Mouse (Mus musculus) heart, embryonic 14.5 days (tissue): ENCODE measurements around the gene Cfap100. TPM values are rescaled to one million over a fixed set of nuclear protein-coding genes. Genes with fewer than 3 reads are reported as not detected.

Experiments
- ATAC-seq: fragments of 200-750 bp; cut with Nextera tagmentation; 2 replicates; pipeline ENCODE4 v1.8.0; 2017; ENCODE audit warnings: low read depth, moderate TSS enrichment; ENCODE audit not compliant: insufficient number of reproducible peaks, insufficient read depth, low FRiP score
- H3K27ac ChIP-seq, 2 experiments: fragments of 200-500 bp in 1 of 2; fragments of 300-500 bp in 1 of 2; sonication (generic) in 1 of 2; replicated peaks in 1 of 2; 2 replicates each; pipeline ENCODE4 v1.5.1; 2012 to 2014; ENCODE audit warnings: low read depth in 2 of 2, low read length in 2 of 2, control low read depth in 1 of 2, mild to moderate bottlenecking in 1 of 2, mixed read lengths in 1 of 2; ENCODE audit not compliant: control insufficient read depth in 1 of 2, insufficient read depth in 1 of 2
- H3K27me3 ChIP-seq: fragments of 300-500 bp; sonication (generic); 2 replicates; pipeline ENCODE4 v1.6.1; 2014; ENCODE audit warnings: mild to moderate bottlenecking, low read length, control low read depth; ENCODE audit not compliant: control insufficient read depth, insufficient read depth
- H3K36me3 ChIP-seq: fragments of 300-500 bp; sonication (generic); 2 replicates; pipeline ENCODE4 v1.6.1; 2014; ENCODE audit warnings: mild to moderate bottlenecking, control low read depth, low read length, mixed read lengths; ENCODE audit not compliant: control insufficient read depth, insufficient read depth
- H3K4me1 ChIP-seq, 2 experiments: fragments of 200-500 bp in 1 of 2; fragments of 300-500 bp in 1 of 2; sonication (generic) in 1 of 2; 2 replicates each; pipeline ENCODE4 v1.6.1; 2012 to 2014; ENCODE audit warnings: low read length in 2 of 2, control low read depth in 1 of 2, mixed read lengths in 1 of 2; ENCODE audit not compliant: control insufficient read depth in 2 of 2, insufficient read depth in 2 of 2
- H3K4me2 ChIP-seq: fragments of 300-500 bp; sonication (generic); 2 replicates; pipeline ENCODE4 v1.6.1; 2014; ENCODE audit warnings: mild to moderate bottlenecking, low read length
- H3K4me3 ChIP-seq, 2 experiments: fragments of 200-500 bp in 1 of 2; fragments of 300-500 bp in 1 of 2; sonication (generic) in 1 of 2; 2 replicates each; pipeline ENCODE4 v1.5.1; 2012 to 2014; ENCODE audit warnings: low read length in 2 of 2, mild to moderate bottlenecking in 2 of 2, control low read depth in 1 of 2, low read depth in 1 of 2, moderate library complexity in 1 of 2; ENCODE audit not compliant: control insufficient read depth in 1 of 2, insufficient read depth in 1 of 2
- H3K9ac ChIP-seq: fragments of 300-500 bp; sonication (generic); 2 replicates; pipeline ENCODE4 v1.6.1; 2014; ENCODE audit warnings: mild to moderate bottlenecking, low read length
- H3K9me3 ChIP-seq: fragments of 300-500 bp; sonication (generic); 2 replicates; pipeline ENCODE4 v1.6.1; 2016; ENCODE audit warnings: low read length, control low read depth; ENCODE audit not compliant: control insufficient read depth
- WGBS: fragments of 180-500 bp; shearing (Covaris S2); extraction: QIAGEN DNeasy Blood & Tissue Kit; methylation state at CpG from one replicate; pipeline ENCODE4 v1.1.7; 2014; 5-methylcytosine and 5-hydroxymethylcytosine counted together
- polyA plus RNA-seq: library from polyadenylated mRNA; unstranded; fragments of >200 nt; fragmentation: Nextera tagmentation; extraction: Ambion mirVana; gene quantifications from 2 replicates; pipeline ENCODE4 v1.2.1, GENCODE M21; 2014

The Cfap100 gene
- polyA plus RNA-seq, 1 experiment from 2014 or later = 0.30 TPM

- no peak overlapping the region for H3K27ac ChIP-seq
- H3K4me3 ChIP-seq = no peak overlapping the region
- H3K27me3 ChIP-seq = peaks cover 18% of the 10 kb centered on the region
- no peaks in the 10 kb centered on the region for H3K9me3 ChIP-seq
- H3K4me2 ChIP-seq = no peak overlapping the region
- WGBS = 74% methylated on average over 2 of the region's 2 CpGs
- H3K36me3 ChIP-seq = no peaks in the 10 kb centered on the region
- ATAC-seq = no peak
- H3K9ac ChIP-seq = no peak overlapping the region
- peaks cover 0 to 2% of the 10 kb centered on the region in 2 experiments; a peak in 1 of 4 replicates for H3K4me1 ChIP-seq
Measured at GRCm38 (mm10) chr6:90457421-90457820, 28.8 kb upstream of the Cfap100 start.

GRCm38 (mm10) chr6:90453751-90454150, 25.2 kb upstream of the Cfap100 start:
- no peaks in the 10 kb centered on the region for H3K9me3 ChIP-seq
- H3K4me2 ChIP-seq = no peak overlapping the region
- no peak overlapping the region for H3K4me3 ChIP-seq
- H3K27me3 ChIP-seq = no peaks in the 10 kb centered on the region
- no peaks in the 10 kb centered on the region for H3K4me1 ChIP-seq
- no peak for ATAC-seq
- no peak overlapping the region for H3K9ac ChIP-seq
- WGBS = 87% methylated on average over 5 of the region's 5 CpGs
- no peak overlapping the region for H3K27ac ChIP-seq
- no peaks in the 10 kb centered on the region for H3K36me3 ChIP-seq

- no peak overlapping the region for H3K4me3 ChIP-seq
- ATAC-seq = no peak
- no peaks in the 10 kb centered on the region for H3K4me1 ChIP-seq
- H3K27me3 ChIP-seq = no peaks in the 10 kb centered on the region
- H3K27ac ChIP-seq = no peak overlapping the region
- no peak overlapping the region for H3K9ac ChIP-seq
- H3K9me3 ChIP-seq = no peaks in the 10 kb centered on the region
- no peaks in the 10 kb centered on the region for H3K36me3 ChIP-seq
- no peak overlapping the region for H3K4me2 ChIP-seq
Measured at GRCm38 (mm10) chr6:90452603-90453002, 24.0 kb upstream of the Cfap100 start.

GRCm38 (mm10) chr6:90451512-90451911, 22.9 kb upstream of the Cfap100 start:
- ATAC-seq = no peak
- no peaks in the 10 kb centered on the region for H3K27me3 ChIP-seq
- no peak overlapping the region for H3K4me2 ChIP-seq
- no peak overlapping the region for H3K27ac ChIP-seq
- H3K4me3 ChIP-seq = no peak overlapping the region
- H3K9ac ChIP-seq = no peak overlapping the region
- no peaks in the 10 kb centered on the region for H3K36me3 ChIP-seq
- WGBS = 84% methylated on average over 5 of the region's 5 CpGs
- no peaks in the 10 kb centered on the region for H3K4me1 ChIP-seq
- H3K9me3 ChIP-seq = no peaks in the 10 kb centered on the region

- no peaks in the 10 kb centered on the region for H3K4me1 ChIP-seq
- H3K9ac ChIP-seq = no peak overlapping the region
- H3K4me3 ChIP-seq = no peak overlapping the region
- no peak overlapping the region for H3K27ac ChIP-seq
- no peaks in the 10 kb centered on the region for H3K27me3 ChIP-seq
- 58% methylated on average over 5 of the region's 5 CpGs for WGBS
- no peaks in the 10 kb centered on the region for H3K36me3 ChIP-seq
- no peak overlapping the region for H3K4me2 ChIP-seq
- ATAC-seq = 0 out of 2 replicates have a peak, but pooled peaks have one; percentile 22
- no peaks in the 10 kb centered on the region for H3K9me3 ChIP-seq
Measured at GRCm38 (mm10) chr6:90450697-90451096, 22.1 kb upstream of the Cfap100 start.

- WGBS = 20% methylated on average over 7 of the region's 7 CpGs
- no peaks in the 10 kb centered on the region for H3K36me3 ChIP-seq
Measured at GRCm38 (mm10) chr6:90450179-90450578, 21.6 kb upstream of the Cfap100 start.

GRCm38 (mm10) chr6:90446883-90447282, 18.3 kb upstream of the Cfap100 start:
- Histone ChIP-seq H3K9ac (no peak overlapping the region), H3K9me3 (no peaks in the 10 kb centered on the region), H3K27ac (no peak overlapping the region), H3K4me3 (no peak overlapping the region), H3K27me3 (no peaks in the 10 kb centered on the region), H3K4me2 (no peak overlapping the region), H3K36me3 (no peaks in the 10 kb centered on the region), H3K4me1 (no peaks in the 10 kb centered on the region)
- 40% methylated on average over 4 of the region's 4 CpGs for WGBS
- peak; percentile 31; the same call in 1 of the 2 replicates for ATAC-seq

More at GRCm38 (mm10) chr6:90450179-90450578, 21.6 kb upstream of the Cfap100 start:
- Histone ChIP-seq H3K9me3 (no peaks in the 10 kb centered on the region), H3K4me2 (no peak overlapping the region), H3K27me3 (no peaks in the 10 kb centered on the region), H3K9ac (no peak overlapping the region), H3K4me1 (no peaks in the 10 kb centered on the region), H3K27ac (no peak overlapping the region), H3K4me3 (no peak overlapping the region)
- no peak for ATAC-seq

GRCm38 (mm10) chr6:90437041-90437440, 8.4 kb upstream of the Cfap100 start:
- no peak overlapping the region for H3K27ac ChIP-seq
- no peak overlapping the region for H3K9ac ChIP-seq
- no peak overlapping the region for H3K4me3 ChIP-seq
- H3K9me3 ChIP-seq = 0 out of 2 replicates have a peak, but pooled peaks cover 4% of the 10 kb centered on the region
- no peaks in the 10 kb centered on the region for H3K36me3 ChIP-seq
- H3K4me2 ChIP-seq = no peak overlapping the region
- H3K27me3 ChIP-seq = no peaks in the 10 kb centered on the region
- no peak for ATAC-seq
- WGBS = 69% methylated on average over 3 of the region's 3 CpGs
- no peaks in the 10 kb centered on the region for H3K4me1 ChIP-seq
